Mouse (Mus musculus) testis, adult 2 months (tissue): ENCODE measurements at regions not wholly inside any gene's neighbourhood (a gene's known extent, or its start where the extent isn't known, plus 50 kb on each side); places are given as distances from the start of the nearest gene placed in this dataset.

Source experiments
- H3K27ac ChIP-seq: fragments of 200-500 bp; 2 replicates; pipeline ENCODE4 v1.5.1; 2012; ENCODE audit warnings: low read depth, low read length; ENCODE audit not compliant: control insufficient read depth, insufficient read depth
- H3K27me3 ChIP-seq: fragments of 200-500 bp; 2 replicates; pipeline ENCODE4 v1.6.1; 2012; ENCODE audit warnings: mild to moderate bottlenecking, low read length, moderate library complexity; ENCODE audit not compliant: control insufficient read depth, insufficient read depth
- H3K36me3 ChIP-seq: fragments of 200-500 bp; 2 replicates; pipeline ENCODE4 v1.6.1; 2012; ENCODE audit warnings: mild to moderate bottlenecking, low read length; ENCODE audit not compliant: control insufficient read depth, insufficient read depth
- H3K4me1 ChIP-seq: fragments of 200-500 bp; 2 replicates; pipeline ENCODE4 v1.6.1; 2012; ENCODE audit warnings: low read length; ENCODE audit not compliant: control insufficient read depth, insufficient read depth
- H3K4me3 ChIP-seq: fragments of 200-500 bp; 2 replicates; pipeline ENCODE4 v1.5.1; 2012; ENCODE audit warnings: low read depth, mild to moderate bottlenecking, low read length, moderate library complexity, mixed read lengths; ENCODE audit not compliant: control insufficient read depth
- CTCF ChIP-seq: fragments of 200-500 bp; IDR thresholded peaks from 2 replicates; pipeline ENCODE4 v1.5.1; 2012; ENCODE audit warnings: low read depth, mild to moderate bottlenecking, inconsistent platforms, low read length, moderate library complexity; ENCODE audit not compliant: control insufficient read depth, insufficient read depth, insufficient replicate concordance
- POLR2A ChIP-seq: fragments of 200-500 bp; IDR thresholded peaks from 2 replicates; pipeline ENCODE4 v1.6.1; 2012; ENCODE audit warnings: low read depth, mild to moderate bottlenecking, inconsistent platforms, low read length, moderate library complexity; ENCODE audit not compliant: control insufficient read depth

GRCm38 (mm10) chr7:84744321-84745070, 54.7 kb upstream of the Zfand6 start:
- no peaks in the 10 kb centered on the region for H3K27me3 ChIP-seq
- no peaks in the 10 kb centered on the region for H3K4me1 ChIP-seq
- TF ChIP-seq CTCF (no peak), POLR2A (no peak)
- no peak overlapping the region for H3K4me3 ChIP-seq
- H3K27ac ChIP-seq: no peak overlapping the region
- H3K36me3 ChIP-seq: no peaks in the 10 kb centered on the region

- H3K4me3 ChIP-seq: no peak overlapping the region
- TF ChIP-seq POLR2A (no peak), CTCF (no peak)
- H3K27me3 ChIP-seq: no peaks in the 10 kb centered on the region
- H3K4me1 ChIP-seq: no peaks in the 10 kb centered on the region
- no peaks in the 10 kb centered on the region for H3K36me3 ChIP-seq
- no peak overlapping the region for H3K27ac ChIP-seq
Observed at GRCm38 (mm10) chr7:84739965-84740390, 50.2 kb upstream of the Zfand6 start.
